Mouse (Mus musculus) brown adipose tissue, adult 24 weeks (tissue): ENCODE data around the gene Dvl2. TPM values are rescaled to one million over a fixed set of nuclear protein-coding genes. Genes with fewer than 3 reads are reported as not detected.

ENCODE experiments used
- H3K27ac ChIP-seq: fragments of 200-500 bp; replicated peaks from 2 replicates; pipeline ENCODE4 v1.5.1; 2012; ENCODE audit warnings: low read depth, mild to moderate bottlenecking, low read length
- H3K4me1 ChIP-seq: fragments of 200-500 bp; 2 replicates; pipeline ENCODE4 v1.6.1; 2012; ENCODE audit warnings: low read length, mixed read lengths; ENCODE audit not compliant: control insufficient read depth, insufficient read depth, insufficient read length
- H3K4me3 ChIP-seq: fragments of 200-500 bp; 2 replicates; pipeline ENCODE4 v1.5.1; 2012; ENCODE audit warnings: low read depth, mild to moderate bottlenecking, low read length, moderate library complexity; ENCODE audit not compliant: insufficient read depth
- polyA plus RNA-seq: library from polyadenylated mRNA; stranded (reverse); fragments of >200 nt; gene quantifications from 2 replicates; pipeline ENCODE4 v1.2.4, GENCODE M21; 2012; ENCODE audit not compliant: missing spikeins, insufficient read depth, insufficient read length

Gene Dvl2
- polyA plus RNA-seq, 1 experiment = 2.6 TPM

- H3K4me3 ChIP-seq = no peak overlapping the region
- peaks cover 4% of the 10 kb centered on the region; the same call in 1 of the 2 replicates for H3K4me1 ChIP-seq
- H3K27ac ChIP-seq = no peak overlapping the region
These were observed 29.6 kb upstream of the Dvl2 start for GRCm38 (mm10) chr11:69970775-69971174.

- Histone ChIP-seq H3K27ac (no peak overlapping the region), H3K4me3 (no peak overlapping the region), H3K4me1 (no peaks in the 10 kb centered on the region)
These were observed 25.5 kb upstream of the Dvl2 start for GRCm38 (mm10) chr11:69974907-69975306.

- Histone ChIP-seq H3K4me3 (no peak overlapping the region), H3K4me1 (no peaks in the 10 kb centered on the region), H3K27ac (no peak overlapping the region)
These were observed 24.1 kb upstream of the Dvl2 start for GRCm38 (mm10) chr11:69976271-69976670.

- peak overlapping the region; percentile 82 for H3K4me3 ChIP-seq
- H3K27ac ChIP-seq = peak overlapping the region; percentile 97
- H3K4me1 ChIP-seq = peaks cover 9% of the 10 kb centered on the region
These were observed 20.6 kb upstream of the Dvl2 start for GRCm38 (mm10) chr11:69979827-69980195.

- peaks cover 9% of the 10 kb centered on the region for H3K4me1 ChIP-seq
- H3K27ac ChIP-seq = peak overlapping the region; percentile 97
- peak overlapping the region; percentile 94 for H3K4me3 ChIP-seq
These were observed 19.9 kb upstream of the Dvl2 start for GRCm38 (mm10) chr11:69980196-69981140.

- H3K27ac ChIP-seq = peak within 1 kb of the TSS; percentile 97
- peaks cover 9% of the 10 kb centered on the region for H3K4me1 ChIP-seq
- H3K4me3 ChIP-seq = peak within 1 kb of the TSS; percentile 94
These were observed 19.1 kb upstream of the Dvl2 start, which contains the start of gene Ctdnep1 for GRCm38 (mm10) chr11:69981141-69981762. TSS of gene Ctdnep1 (plus strand) at chr11:69981156.

- peak within 1 kb of the TSS; percentile 94 for H3K4me3 ChIP-seq
- peaks cover 9% of the 10 kb centered on the region for H3K4me1 ChIP-seq
- H3K27ac ChIP-seq = peak within 1 kb of the TSS; percentile 92
These were observed 18.2 kb upstream of the Dvl2 start, which contains the start of gene Elp5 for GRCm38 (mm10) chr11:69982225-69982624. TSS of gene Elp5 (minus strand) at chr11:69982517.

- peak overlapping the region; percentile 94 for H3K4me3 ChIP-seq
- H3K4me1 ChIP-seq = peaks cover 9% of the 10 kb centered on the region
- H3K27ac ChIP-seq = peak overlapping the region; percentile 48
These were observed 17.5 kb upstream of the Dvl2 start for GRCm38 (mm10) chr11:69982877-69983276.

- Histone ChIP-seq H3K27ac (peak overlapping the region; percentile 48), H3K4me3 (peak overlapping the region; percentile 94), H3K4me1 (peaks cover 9% of the 10 kb centered on the region)
These were observed 17.0 kb upstream of the Dvl2 start for GRCm38 (mm10) chr11:69983377-69983776.

GRCm38 (mm10) chr11:69984431-69984830 is 16.0 kb upstream of the Dvl2 start:
- Histone ChIP-seq H3K27ac (no peak overlapping the region), H3K4me1 (peaks cover 9% of the 10 kb centered on the region), H3K4me3 (no peak overlapping the region)

GRCm38 (mm10) chr11:69989949-69990348 is 10.4 kb upstream of the Dvl2 start:
- Histone ChIP-seq H3K27ac (peak overlapping the region; percentile 26; the same call in 1 of the 2 replicates), H3K4me1 (peaks cover 6% of the 10 kb centered on the region), H3K4me3 (no peak overlapping the region)

- Histone ChIP-seq H3K27ac (peak within 1 kb of the TSS; percentile 97), H3K4me1 (peaks cover 6% of the 10 kb centered on the region)
These were observed 9.3 kb upstream of the Dvl2 start, which contains the start of gene Gabarap for GRCm38 (mm10) chr11:69990850-69991691. TSS of gene Gabarap (plus strand) at chr11:69991143.

GRCm38 (mm10) chr11:69991711-69992110 is 8.7 kb upstream of the Dvl2 start:
- Histone ChIP-seq H3K4me3 (peak overlapping the region; percentile 93), H3K27ac (peak overlapping the region; percentile 92), H3K4me1 (peaks cover 6% of the 10 kb centered on the region)

More at GRCm38 (mm10) chr11:69990850-69991691, 9.3 kb upstream of the Dvl2 start, which contains the start of gene Gabarap:
- peak within 1 kb of the TSS; percentile 93 for H3K4me3 ChIP-seq

GRCm38 (mm10) chr11:69992396-69992795 is 8.0 kb upstream of the Dvl2 start:
- peak overlapping the region; percentile 28; the same call in 1 of the 2 replicates for H3K27ac ChIP-seq
- peaks cover 6% of the 10 kb centered on the region for H3K4me1 ChIP-seq
- peak overlapping the region; percentile 51 for H3K4me3 ChIP-seq
